8 mouse cellular contexts compared by ENCODE assay signal in the genomic region with DNA sequence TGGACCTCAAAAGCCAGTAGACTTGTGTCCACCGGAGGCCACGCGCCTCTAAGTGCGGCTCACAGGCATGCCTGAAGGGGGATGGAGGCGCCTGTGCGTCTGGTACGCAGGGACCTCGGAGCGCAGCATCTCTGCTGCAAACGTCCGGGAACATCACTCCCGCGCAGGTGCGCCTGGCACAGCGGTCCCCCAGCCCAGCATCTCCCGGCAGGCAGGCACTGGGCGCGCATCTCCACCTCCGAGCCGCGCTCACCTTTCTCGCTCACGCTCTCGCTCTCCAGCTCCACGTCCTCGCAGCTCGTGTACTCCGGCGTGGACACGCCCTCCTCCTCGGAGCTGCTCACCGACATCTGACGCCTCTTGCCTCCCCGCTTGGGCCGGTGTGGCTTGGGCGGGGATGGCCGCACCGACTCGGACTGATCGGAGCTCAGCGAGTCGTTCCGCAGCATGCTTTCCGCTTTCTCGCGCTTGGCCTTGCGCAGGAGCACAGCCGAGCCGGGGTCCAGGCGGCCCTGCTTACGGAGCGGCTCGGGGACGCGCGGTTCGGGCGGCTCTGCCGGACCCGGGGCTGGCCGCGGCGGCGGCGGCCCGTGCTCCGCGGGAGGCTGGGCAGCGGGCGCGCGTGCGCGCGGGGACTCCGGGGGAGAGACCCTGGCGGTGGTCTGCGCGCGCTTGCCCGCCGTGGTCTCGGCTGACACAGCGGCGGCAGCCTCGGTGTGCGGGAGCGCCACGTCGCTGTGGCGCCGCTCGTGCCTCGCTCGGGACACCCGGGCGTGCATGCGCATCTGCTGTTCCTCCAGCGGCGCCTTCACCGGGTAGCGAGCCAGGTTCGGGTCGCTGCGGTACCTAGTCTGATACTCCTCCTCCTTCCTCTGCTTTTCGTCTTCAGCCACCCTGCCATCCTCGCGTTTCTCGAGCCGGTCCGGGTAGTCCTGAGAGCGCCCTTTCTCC.
A peak's percentile ranks its signal among the peaks of the same experiment; 100 is the strongest.
DNase-seq lines count a peak whose midpoint lies in the region; ATAC-seq and TF ChIP-seq lines count a peak whose summit lies in the region.

No protein-coding gene starts in this region.

- H3K27ac ChIP-seq in lung, embryonic 14.5 days (ENCODE audit: low read depth), result no peak overlapping the region
- peak overlapping the region; percentile 62 for H3K27ac ChIP-seq in left cerebral cortex, adult 2 months
- H3K27ac ChIP-seq in midbrain, embryonic 13.5 days, result peak overlapping the region; percentile 77

- no peaks in the 10 kb centered on the region for H3K36me3 ChIP-seq in lung, embryonic 14.5 days (ENCODE audit: insufficient read depth)
- no peaks in the 10 kb centered on the region for H3K36me3 ChIP-seq in midbrain, embryonic 13.5 days

- peak; percentile 90 for ATAC-seq in lung, embryonic 14.5 days (ENCODE audit: insufficient read depth)
- ATAC-seq in midbrain, embryonic 13.5 days, result peak; percentile 95

- intact Hi-C loops in left cerebral cortex, adult 2 months (cut with DNase I), result no loop called here

- peak overlapping the region; percentile 53 for H3K9ac ChIP-seq in lung, embryonic 14.5 days
- H3K9ac ChIP-seq in midbrain, embryonic 13.5 days (replicated peaks), result peak overlapping the region; percentile 74

- H3K4me2 ChIP-seq in lung, embryonic 14.5 days, result peak overlapping the region; percentile 96
- peak overlapping the region; percentile 84 for H3K4me2 ChIP-seq in midbrain, embryonic 13.5 days (replicated peaks)

- no peaks in the 10 kb centered on the region for H3K4me1 ChIP-seq in lung, embryonic 14.5 days (ENCODE audit: insufficient read depth)
- 0 out of 2 replicates have a peak, but pooled peaks cover 3% of the 10 kb centered on the region for H3K4me1 ChIP-seq in midbrain, embryonic 13.5 days (replicated peaks)

- peak overlapping the region; percentile 63 for H3K4me3 ChIP-seq in lung, embryonic 14.5 days (ENCODE audit: low read depth, low read length)
- H3K4me3 ChIP-seq in left cerebral cortex, adult 2 months, result peak overlapping the region; percentile 49
- H3K4me3 ChIP-seq in midbrain, embryonic 13.5 days (replicated peaks), result peak overlapping the region; percentile 75

- H3K9me3 ChIP-seq in lung, embryonic 14.5 days (ENCODE audit: low read depth, low read length), result no peaks in the 10 kb centered on the region
- no peaks in the 10 kb centered on the region for H3K9me3 ChIP-seq in midbrain, embryonic 13.5 days

- H3K27me3 ChIP-seq in lung, embryonic 14.5 days (ENCODE audit: insufficient read depth, low read length), result peaks cover 42% of the 10 kb centered on the region
- H3K27me3 ChIP-seq in midbrain, embryonic 13.5 days, result peaks cover 28% of the 10 kb centered on the region

- DNase-seq in lung, embryonic 14.5 days, result peak; percentile 66
- DNase-seq in lung, postnatal 25 days (ENCODE audit: low spot score), result no peak
- peak; percentile 72 to 73 for DNase-seq in cerebellum, postnatal 10 days
- DNase-seq in forelimb bud, embryonic 11.5 days (ENCODE audit: low read depth, low spot score), result peak; percentile 52
- DNase-seq in left cerebral cortex, adult 2 months (ENCODE audit: extremely low spot score in 1 of 2, low spot score in 2 of 2), result peak; percentile 48 to 49
- peak; percentile 64 for DNase-seq in testis, postnatal 14 days (ENCODE audit: low spot score)
- DNase-seq in urinary bladder, postnatal 25 days (ENCODE audit: low spot score), result no peak

- TF ChIP-seq CTCF in lung, embryonic 14.5 days (IDR thresholded peaks at IDR 0.05; ENCODE audit: low read depth), result peak; percentile 34; the same call in 1 of the 2 replicates
- no peak; the same call in 1 of the 2 replicates for TF ChIP-seq CTCF in left cerebral cortex, adult 2 months (IDR thresholded peaks at IDR 0.05)

- WGBS in lung, embryonic 14.5 days, result under 1% methylated on average over 108 of the region's 112 CpGs
- WGBS in midbrain, embryonic 13.5 days, result under 1% methylated on average over 103 of the region's 112 CpGs

Comparison
In these comparisons a context has a peak if more than half of its experiments do, and no peak if none do; other contexts are left out.
1. DNase-seq: peak in lung, embryonic 14.5 days (single experiment), cerebellum, postnatal 10 days (2 of 2), forelimb bud, embryonic 11.5 days (single experiment), left cerebral cortex, adult 2 months (2 of 2) and testis, postnatal 14 days (single experiment); none in lung, postnatal 25 days (single experiment) and urinary bladder, postnatal 25 days (single experiment).
2. Peak in every context shown above with its lines, with median percentiles within 50 percentile points of each other: H3K4me3 ChIP-seq.